Mouse (Mus musculus) limb, embryonic 13.5 days (tissue): ENCODE results near the gene Eif2d. TPM values are rescaled to one million over a fixed set of nuclear protein-coding genes. Genes with fewer than 3 reads are reported as not detected.

Source experiments
- polyA plus RNA-seq: library from polyadenylated mRNA; unstranded; fragments of >200 nt; fragmentation: Nextera tagmentation; extraction: Ambion mirVana; gene quantifications from 2 replicates; pipeline ENCODE4 v1.2.1, GENCODE M21; 2015

Gene Eif2d
- polyA plus RNA-seq, 1 experiment from 2014 or later, result 63.1 TPM

Other genes starting within 250 kb of the Eif2d start
- not detected in 2 replicates for gene Il20, start 241.7 kb upstream of the Eif2d start, polyA plus RNA-seq
- not detected in 2 replicates for gene Il19, start 213.1 kb upstream of the Eif2d start, polyA plus RNA-seq
- gene Il10, start 133.3 kb upstream of the Eif2d start, polyA plus RNA-seq, result 0.10 TPM in 1 of 2 replicates, not detected in the other
- 42.7 and 43.3 TPM in 2 replicates for gene Mapkapk2, start 55.4 kb upstream of the Eif2d start, polyA plus RNA-seq
- gene Dyrk3, start 14.8 kb upstream of the Eif2d start, polyA plus RNA-seq, result 2.9 and 3.0 TPM in 2 replicates
- gene Rassf5, start 92.1 kb downstream of the Eif2d start, polyA plus RNA-seq, result 1.9 and 2.1 TPM in 2 replicates
- 3.5 and 3.7 TPM in 2 replicates for gene Ikbke, start 126.4 kb downstream of the Eif2d start, polyA plus RNA-seq